Mouse (Mus musculus) frontal cortex, adult (tissue): Measurements from ENCODE around the gene Gprc5d.

Source experiments
- ATAC-seq: cut with Nextera tagmentation; 2 replicates; pipeline ENCODE4 v1.9.2; 2017; ENCODE audit warnings: mild to moderate bottlenecking, moderate library complexity, mixed read lengths; ENCODE audit not compliant: low TSS enrichment

Gprc5d gene

GRCm38 (mm10) chr6:135069856-135070255, 48.2 kb downstream of the Gprc5d start:
- no peak for ATAC-seq

GRCm38 (mm10) chr6:135068221-135068620, 49.9 kb downstream of the Gprc5d start:
- ATAC-seq: no peak

- no peak for ATAC-seq
Observed at GRCm38 (mm10) chr6:135066795-135067445, 51.2 kb downstream of the Gprc5d start.

- peak; percentile 74 for ATAC-seq
Observed at GRCm38 (mm10) chr6:135065236-135065957, 52.7 kb downstream of the Gprc5d start, which contains the start of gene Gprc5a. TSS of gene Gprc5a (plus strand) at chr6:135065651.

- no peak for ATAC-seq
Observed at GRCm38 (mm10) chr6:135064621-135065020, 53.5 kb downstream of the Gprc5d start.

- ATAC-seq: no peak
Observed at GRCm38 (mm10) chr6:135060728-135061127, 57.4 kb downstream of the Gprc5d start.
